Mouse (Mus musculus) ES-E14 (cell line): ENCODE measurements around the gene Rbfox3. TPM values are rescaled to one million over a fixed set of nuclear protein-coding genes. Genes with fewer than 3 reads are reported as not detected.

Experiments
- DNase-seq: peaks from one replicate; pipeline ENCODE4 v3.0.0-alpha.2; 2013; ENCODE audit warnings: low read depth, low spot score
- H3K27ac ChIP-seq: 2 replicates; pipeline ENCODE4 v1.5.1; 2012; ENCODE audit warnings: low read depth, mild to moderate bottlenecking, low read length, moderate library complexity, mixed read lengths; ENCODE audit not compliant: poor library complexity, insufficient read depth, severe bottlenecking
- H3K36me3 ChIP-seq: 2 replicates; pipeline ENCODE4 v1.6.1; 2012; ENCODE audit warnings: mild to moderate bottlenecking, low read length, moderate library complexity, mixed read lengths; ENCODE audit not compliant: control insufficient read depth, poor library complexity, insufficient read depth, severe bottlenecking
- H3K4me1 ChIP-seq, 2 experiments: fragments of 150-350 bp in 1 of 2; sonication (generic) in 1 of 2; 2 replicates each; pipeline ENCODE4 v1.6.1; 2012; ENCODE audit warnings: low read length in 2 of 2, mild to moderate bottlenecking in 1 of 2, mixed read lengths in 1 of 2; ENCODE audit not compliant: control insufficient read depth in 2 of 2, insufficient read depth in 2 of 2, poor library complexity in 1 of 2
- H3K4me3 ChIP-seq, 2 experiments: fragments of 150-350 bp in 1 of 2; sonication (generic) in 1 of 2; 2 replicates each; pipeline ENCODE4 v1.5.1; 2012; ENCODE audit warnings: low read length in 2 of 2, low read depth in 1 of 2, mild to moderate bottlenecking in 1 of 2, mixed read lengths in 1 of 2; ENCODE audit not compliant: insufficient read depth in 1 of 2, poor library complexity in 1 of 2, severe bottlenecking in 1 of 2
- H3K9ac ChIP-seq: 2 replicates; pipeline ENCODE4 v1.6.1; 2012; ENCODE audit warnings: low read depth, mild to moderate bottlenecking, low read length, mixed read lengths; ENCODE audit not compliant: poor library complexity, insufficient read depth, severe bottlenecking
- H3K9me3 ChIP-seq: fragments of 150-350 bp; sonication (generic); 2 replicates; pipeline ENCODE4 v1.6.1; 2012; ENCODE audit warnings: low read depth, mild to moderate bottlenecking, low read length; ENCODE audit not compliant: control insufficient read depth, insufficient read depth
- CHD2 ChIP-seq: IDR thresholded peaks from 2 replicates; pipeline ENCODE4 v1.6.1; 2014; ENCODE audit warnings: mild to moderate bottlenecking, low read depth, low read length, inconsistent platforms
- HCFC1 ChIP-seq: IDR thresholded peaks from 2 replicates; pipeline ENCODE4 v1.6.1; 2012; ENCODE audit warnings: low read length, inconsistent platforms, borderline replicate concordance; ENCODE audit not compliant: insufficient read depth
- MAFK ChIP-seq: IDR thresholded peaks from 2 replicates; pipeline ENCODE4 v1.6.1; 2014; ENCODE audit warnings: mild to moderate bottlenecking, low read depth, low read length, inconsistent platforms; ENCODE audit not compliant: insufficient read depth
- ZC3H11A ChIP-seq: IDR thresholded peaks from 2 replicates; pipeline ENCODE4 v1.6.1; 2012; ENCODE audit warnings: low read depth, mild to moderate bottlenecking, inconsistent platforms, low read length, borderline replicate concordance
- ZNF384 ChIP-seq: IDR thresholded peaks from 2 replicates; pipeline ENCODE4 v1.6.1; 2012; ENCODE audit warnings: low read depth, low read length, inconsistent platforms
- in situ Hi-C, 2 experiments: fragments of 600-800 bp; cut with MboI; formaldehyde crosslinking; loops; one replicate each; pipeline ENCODE4 v1.15.1; 2025; ENCODE audit warnings: low sequenced_read_pairs in 2 of 2, inconsistent platforms in 1 of 2; ENCODE audit not compliant: unreplicated experiment in 2 of 2
- total RNA-seq: library from RNA; depleted of rRNA; stranded (reverse); fragments of 300-350 nt; gene quantifications from 2 replicates; pipeline ENCODE4 v1.2.3, GENCODE M21; 2012

Gene Rbfox3
- total RNA-seq, 1 experiment: 0.45 TPM

DNA sequence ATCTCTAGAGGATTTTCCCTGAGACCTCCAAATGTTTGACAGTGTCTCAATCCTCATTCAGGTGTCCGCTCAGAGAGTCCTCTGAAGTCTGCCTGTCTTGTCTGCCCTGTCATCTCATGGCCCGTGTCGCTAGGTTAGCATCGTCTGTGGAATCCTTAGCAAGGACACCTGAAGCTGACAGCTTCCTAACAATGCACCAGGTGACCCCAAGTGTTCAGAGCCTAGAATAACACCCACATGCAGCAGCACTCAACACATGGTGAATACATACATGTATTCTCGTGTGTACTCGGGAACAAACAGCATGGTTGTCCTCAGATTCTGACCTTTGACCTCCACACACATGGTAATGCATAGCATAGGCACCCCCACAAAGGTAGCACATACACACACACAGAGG is 239.4 kb downstream of the Rbfox3 start:
- TF ChIP-seq ZC3H11A: no peak
- no peak for TF ChIP-seq CHD2
- no peak for TF ChIP-seq ZNF384
- TF ChIP-seq HCFC1: no peak
- TF ChIP-seq MAFK: no peak
- no peak for DNase-seq
- Histone ChIP-seq H3K9me3 (no peaks in the 10 kb centered on the region), H3K27ac (no peak overlapping the region; the same call in 1 of the 2 replicates), H3K4me3 (no peak overlapping the region), H3K4me1 (no peaks in the 10 kb centered on the region), H3K36me3 (no peaks in the 10 kb centered on the region), H3K9ac (no peak overlapping the region)
- in situ Hi-C loops: no loop called here

DNA sequence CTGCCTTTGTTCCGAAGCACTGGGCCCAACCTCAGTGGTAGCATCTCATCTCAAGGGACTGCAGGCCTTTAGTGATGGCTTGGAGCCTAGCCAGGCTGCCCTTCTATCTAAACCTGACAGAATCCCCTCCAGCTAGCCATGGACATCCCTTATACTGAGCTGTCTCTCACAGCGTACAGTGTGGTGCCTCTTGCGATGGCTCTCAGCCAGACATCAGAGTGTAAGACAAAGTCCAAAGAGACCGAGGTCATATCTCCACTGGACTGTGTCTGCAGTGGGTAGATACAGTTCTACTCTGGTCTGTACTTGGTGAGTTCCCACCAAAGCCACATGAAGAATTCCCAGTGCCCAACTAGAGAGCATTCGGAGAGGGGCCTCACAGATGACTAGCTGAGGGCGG is 240.2 kb downstream of the Rbfox3 start:
- in situ Hi-C loops: no loop called here
- no peaks in the 10 kb centered on the region for H3K4me1 ChIP-seq
- TF ChIP-seq CHD2: no peak
- no peak for TF ChIP-seq HCFC1
- TF ChIP-seq ZC3H11A: no peak
- no peak for TF ChIP-seq ZNF384
- no peak for TF ChIP-seq MAFK
- H3K36me3 ChIP-seq: no peaks in the 10 kb centered on the region
- no peak overlapping the region for H3K27ac ChIP-seq
- no peak for DNase-seq
- no peak overlapping the region for H3K4me3 ChIP-seq
- no peaks in the 10 kb centered on the region for H3K9me3 ChIP-seq
- H3K9ac ChIP-seq: no peak overlapping the region

DNA sequence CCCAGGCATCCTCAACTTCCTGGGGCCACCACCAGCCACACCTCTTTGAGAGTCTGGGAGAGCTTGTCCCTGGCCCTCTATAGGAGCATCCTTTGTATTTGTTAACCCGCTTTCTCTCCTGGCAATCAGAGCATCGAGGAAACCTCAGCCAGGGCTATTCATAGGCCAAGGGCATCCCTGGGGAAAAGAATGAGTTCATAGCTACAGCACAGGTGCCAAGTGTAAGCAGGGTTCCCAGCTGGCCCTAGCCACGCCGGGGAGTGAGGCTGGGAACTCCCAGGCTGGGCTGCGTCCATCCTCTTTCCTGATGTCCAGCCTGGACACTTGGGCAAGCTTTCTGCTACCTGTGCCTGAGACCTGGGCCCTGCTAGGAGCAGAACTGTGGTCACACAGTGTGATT is 241.6 kb downstream of the Rbfox3 start:
- no peaks in the 10 kb centered on the region for H3K9me3 ChIP-seq
- no peak for DNase-seq
- H3K4me3 ChIP-seq: no peak overlapping the region
- H3K4me1 ChIP-seq: no peaks in the 10 kb centered on the region
- no peaks in the 10 kb centered on the region for H3K36me3 ChIP-seq
- H3K27ac ChIP-seq: no peak overlapping the region
- in situ Hi-C loops: no loop called here
- no peak overlapping the region for H3K9ac ChIP-seq
- TF ChIP-seq CHD2: no peak
- no peak for TF ChIP-seq MAFK
- no peak for TF ChIP-seq HCFC1
- TF ChIP-seq ZNF384: no peak
- TF ChIP-seq ZC3H11A: no peak

DNA sequence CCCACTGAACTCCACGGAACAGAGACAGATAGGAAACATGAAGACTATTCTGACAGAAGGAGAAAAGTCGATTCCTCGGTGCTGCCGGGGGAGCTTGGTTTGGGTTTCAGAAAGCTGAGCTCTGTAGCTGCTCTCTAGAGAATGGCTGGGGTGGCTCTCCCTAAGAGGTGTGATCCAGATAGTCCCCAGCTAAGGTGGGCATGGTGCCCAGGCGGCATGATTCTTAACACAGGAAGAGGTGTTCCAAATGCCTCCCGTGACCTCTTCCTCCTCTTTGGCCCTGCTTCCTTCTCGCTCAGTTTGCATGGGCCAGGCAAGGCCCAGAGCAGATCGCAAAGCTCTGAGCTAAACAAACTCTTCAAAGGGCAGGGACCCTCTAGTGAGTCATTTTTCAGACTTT is 243.0 kb downstream of the Rbfox3 start:
- Histone ChIP-seq H3K4me1 (no peaks in the 10 kb centered on the region), H3K27ac (no peak overlapping the region), H3K9me3 (no peaks in the 10 kb centered on the region), H3K4me3 (no peak overlapping the region), H3K9ac (no peak overlapping the region), H3K36me3 (no peaks in the 10 kb centered on the region)
- no peak for DNase-seq
- TF ChIP-seq ZC3H11A: no peak
- TF ChIP-seq MAFK: no peak
- no peak for TF ChIP-seq ZNF384
- in situ Hi-C loops: no loop called here

DNA sequence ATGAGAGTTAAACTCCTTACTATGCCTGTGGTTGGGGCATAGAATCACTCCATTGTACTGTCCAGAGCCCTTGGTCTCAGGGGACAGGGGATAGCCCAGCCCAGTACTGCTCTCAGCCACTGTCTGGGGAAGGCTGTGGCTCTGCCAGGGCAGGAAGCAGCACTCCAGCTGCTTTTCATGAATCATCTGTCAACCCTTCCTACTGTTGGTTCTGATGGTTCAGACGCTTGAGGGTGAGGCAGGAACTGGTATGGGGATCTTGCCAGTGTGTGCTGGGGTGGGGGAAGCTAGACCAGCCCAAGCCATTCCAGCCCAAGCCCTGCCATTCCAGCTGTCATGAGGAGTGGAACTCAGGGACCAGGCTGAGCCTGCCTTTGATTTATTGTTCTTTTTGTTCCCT is 243.5 kb downstream of the Rbfox3 start:
- Histone ChIP-seq H3K4me3 (no peak overlapping the region), H3K27ac (no peak overlapping the region)

More for the DNA sequence above, 243.5 kb downstream of the Rbfox3 start:
- Histone ChIP-seq H3K9ac (no peak overlapping the region), H3K9me3 (no peaks in the 10 kb centered on the region), H3K4me1 (no peaks in the 10 kb centered on the region), H3K36me3 (no peaks in the 10 kb centered on the region)
- in situ Hi-C loops: no loop called here
- TF ChIP-seq ZC3H11A: no peak
- TF ChIP-seq ZNF384: no peak
- TF ChIP-seq HCFC1: no peak
- TF ChIP-seq MAFK: no peak
- no peak for TF ChIP-seq CHD2
- DNase-seq: no peak
